Mouse (Mus musculus) heart, postnatal 0 days (tissue): Measurements from ENCODE around the gene Olfr857.

ENCODE experiments used
- CTCF ChIP-seq: IDR thresholded peaks from 2 replicates; pipeline ENCODE4 v1.5.1; 2016; ENCODE audit warnings: antibody characterized with exemption, control low read depth, low read depth
- EP300 ChIP-seq: IDR thresholded peaks from 2 replicates; pipeline ENCODE4 v1.6.1; 2016; ENCODE audit warnings: antibody characterized with exemption, low read depth

GRCm38 (mm10) chr9:19692430-19692829, 16.8 kb upstream of the Olfr857 start:
- TF ChIP-seq CTCF (no peak), EP300 (no peak)
